Mouse (Mus musculus) cortical plate, adult 2 months (tissue): Measurements from ENCODE around the gene Tbx5.

Source experiments
- CTCF ChIP-seq: fragments of 200-500 bp; IDR thresholded peaks from 2 replicates; pipeline ENCODE4 v1.5.1; 2011; ENCODE audit warnings: mild to moderate bottlenecking, control low read depth, low read length; ENCODE audit not compliant: insufficient read depth; ENCODE audit errors: extremely low read depth
- POLR2A ChIP-seq: fragments of 200-500 bp; IDR thresholded peaks from 2 replicates; pipeline ENCODE4 v1.6.1; 2011; ENCODE audit warnings: mild to moderate bottlenecking, low read length, control low read depth; ENCODE audit not compliant: insufficient read depth; ENCODE audit errors: extremely low read depth

DNA sequence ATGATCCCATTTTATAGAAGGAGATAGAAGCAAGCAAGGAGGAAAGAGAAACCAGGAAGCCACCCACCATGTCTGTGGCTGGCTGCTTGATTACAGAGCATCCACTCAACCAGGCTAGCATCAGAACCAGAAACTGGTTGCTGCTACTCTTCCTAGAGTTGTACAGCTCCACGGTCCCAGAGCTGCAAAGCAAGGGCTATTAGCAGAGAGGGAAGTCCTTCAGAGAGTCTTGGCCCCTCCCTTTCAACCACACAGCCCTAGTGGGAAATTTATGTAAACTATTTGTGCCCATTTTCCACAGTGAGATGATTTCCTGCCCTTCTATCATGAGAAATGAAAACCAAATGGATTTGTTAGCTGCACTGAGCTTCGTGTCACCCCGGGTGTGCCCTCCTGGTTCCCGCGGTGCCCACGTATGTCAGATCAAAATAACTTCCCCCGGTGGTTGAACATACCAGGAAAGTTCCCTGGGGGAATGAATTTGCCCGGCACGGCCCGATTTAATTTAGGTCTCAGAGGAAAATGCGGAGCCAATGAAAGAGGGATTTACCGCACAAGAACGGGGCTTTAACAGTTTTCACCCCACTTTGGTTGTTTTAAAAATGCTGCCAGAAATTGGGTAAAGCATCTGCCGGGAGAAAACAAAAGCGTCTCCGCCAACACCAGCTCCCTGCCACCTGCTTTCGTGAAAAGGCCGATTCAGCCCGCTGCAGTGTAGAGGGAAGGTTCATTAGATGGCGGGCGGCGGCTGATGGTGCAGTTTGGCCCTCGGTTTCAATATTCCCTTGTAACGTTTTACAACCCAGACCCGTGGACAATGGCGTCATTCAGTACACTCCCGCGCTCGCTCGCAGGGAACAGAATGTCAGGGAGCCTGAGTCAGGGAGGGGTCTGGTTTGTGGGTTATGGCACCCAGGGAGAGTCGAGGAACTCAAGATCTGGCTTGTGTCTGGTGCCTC, 34.1 kb downstream of the Tbx5 start:
- no peak for TF ChIP-seq POLR2A
- no peak for TF ChIP-seq CTCF
